Mouse (Mus musculus) forebrain, embryonic 15.5 days (tissue): ENCODE measurements around the gene Tmem33. TPM values are rescaled to one million over a fixed set of nuclear protein-coding genes. Genes with fewer than 3 reads are reported as not detected.

ENCODE experiments used
- ATAC-seq: fragments of 200-750 bp; cut with Nextera tagmentation; replicated peaks from 2 replicates; pipeline ENCODE4 v1.8.0; 2017; ENCODE audit warnings: mild to moderate bottlenecking, moderate TSS enrichment, moderate library complexity
- H3K27ac ChIP-seq: fragments of 300-500 bp; sonication (generic); replicated peaks from 2 replicates; pipeline ENCODE4 v1.5.1; 2015; ENCODE audit warnings: mild to moderate bottlenecking, inconsistent platforms
- H3K27me3 ChIP-seq: fragments of 300-500 bp; sonication (generic); 2 replicates; pipeline ENCODE4 v1.6.1; 2015; ENCODE audit warnings: inconsistent platforms
- H3K36me3 ChIP-seq: fragments of 300-500 bp; sonication (generic); 2 replicates; pipeline ENCODE4 v1.6.1; 2015; ENCODE audit warnings: mild to moderate bottlenecking, inconsistent platforms
- H3K4me1 ChIP-seq: fragments of 300-500 bp; sonication (generic); 2 replicates; pipeline ENCODE4 v1.6.1; 2015; ENCODE audit warnings: inconsistent platforms
- H3K4me2 ChIP-seq: fragments of 300-500 bp; sonication (generic); replicated peaks from 2 replicates; pipeline ENCODE4 v1.6.1; 2015; ENCODE audit warnings: mild to moderate bottlenecking, inconsistent platforms
- H3K4me3 ChIP-seq: fragments of 300-500 bp; sonication (generic); 2 replicates; pipeline ENCODE4 v1.5.1; 2015; ENCODE audit warnings: mild to moderate bottlenecking, inconsistent platforms
- H3K9ac ChIP-seq: fragments of 300-500 bp; sonication (generic); replicated peaks from 2 replicates; pipeline ENCODE4 v1.6.1; 2015; ENCODE audit warnings: mild to moderate bottlenecking, inconsistent platforms
- H3K9me3 ChIP-seq: fragments of 300-500 bp; sonication (generic); 2 replicates; pipeline ENCODE4 v1.6.1; 2016; ENCODE audit warnings: inconsistent platforms
- WGBS: fragments of 180-500 bp; shearing (Covaris S2); methylation state at CpG from one replicate; pipeline ENCODE4 v1.1.7; 2015; ENCODE audit warnings: mixed read lengths; 5-methylcytosine and 5-hydroxymethylcytosine counted together
- polyA plus RNA-seq: library from polyadenylated mRNA; unstranded; fragments of >200 nt; fragmentation: Nextera tagmentation; extraction: Ambion mirVana; gene quantifications from 2 replicates; pipeline ENCODE4 v1.2.1, GENCODE M21; 2015

Tmem33 gene
- polyA plus RNA-seq, 1 experiment from 2014 or later: 80.5 TPM

GRCm38 (mm10) chr5:67303816-67304215, 43.5 kb downstream of the Tmem33 start:
- Histone ChIP-seq H3K4me3 (no peak overlapping the region), H3K36me3 (no peaks in the 10 kb centered on the region), H3K27ac (no peak overlapping the region), H3K9me3 (no peaks in the 10 kb centered on the region), H3K9ac (no peak overlapping the region), H3K4me1 (peaks cover 18% of the 10 kb centered on the region), H3K27me3 (no peaks in the 10 kb centered on the region), H3K4me2 (no peak overlapping the region)
- WGBS: 92% methylated on average over 1 of the region's 1 CpGs
- no peak for ATAC-seq

GRCm38 (mm10) chr5:67306698-67307521, 46.5 kb downstream of the Tmem33 start, which contains the start of gene Slc30a9:
Slc30a9 (plus strand) TSS chr5:67306955.
- peak within 1 kb of the TSS; percentile 74 for H3K27ac ChIP-seq
- H3K4me1 ChIP-seq: peaks cover 27% of the 10 kb centered on the region
- no peaks in the 10 kb centered on the region for H3K27me3 ChIP-seq
- no peaks in the 10 kb centered on the region for H3K9me3 ChIP-seq
- peak within 1 kb of the TSS; percentile 100 for H3K4me3 ChIP-seq
- peak within 1 kb of the TSS; percentile 75 for H3K4me2 ChIP-seq
- H3K36me3 ChIP-seq: no peaks in the 10 kb centered on the region
- H3K9ac ChIP-seq: peak within 1 kb of the TSS; percentile 97
- peak; percentile 97 for ATAC-seq
- under 1% methylated on average over 83 of the region's 83 CpGs for WGBS

- Histone ChIP-seq H3K27me3 (no peaks in the 10 kb centered on the region), H3K9me3 (no peaks in the 10 kb centered on the region), H3K36me3 (no peaks in the 10 kb centered on the region), H3K4me1 (peaks cover 27% of the 10 kb centered on the region), H3K4me3 (peak overlapping the region; percentile 100), H3K9ac (peak overlapping the region; percentile 97), H3K27ac (no peak overlapping the region), H3K4me2 (peak overlapping the region; percentile 75)
- 34% methylated on average over 13 of the region's 13 CpGs for WGBS
- no peak for ATAC-seq
Observed at GRCm38 (mm10) chr5:67307659-67308222, 47.4 kb downstream of the Tmem33 start.

GRCm38 (mm10) chr5:67311811-67312521, 51.6 kb downstream of the Tmem33 start:
- no peak overlapping the region for H3K4me3 ChIP-seq
- peaks cover 23% of the 10 kb centered on the region for H3K4me1 ChIP-seq
- no peaks in the 10 kb centered on the region for H3K9me3 ChIP-seq
- no peak overlapping the region for H3K4me2 ChIP-seq
- 0 out of 2 replicates have a peak, but pooled peaks cover 4% of the 10 kb centered on the region for H3K36me3 ChIP-seq
- H3K27me3 ChIP-seq: no peaks in the 10 kb centered on the region
- no peak for ATAC-seq
- no peak overlapping the region for H3K27ac ChIP-seq
- H3K9ac ChIP-seq: no peak overlapping the region
- WGBS: 78% methylated on average over 3 of the region's 3 CpGs

- H3K9me3 ChIP-seq: no peaks in the 10 kb centered on the region
- no peak for ATAC-seq
- no peak overlapping the region for H3K4me3 ChIP-seq
- peaks cover 21% of the 10 kb centered on the region for H3K4me1 ChIP-seq
- no peak overlapping the region for H3K4me2 ChIP-seq
- H3K27ac ChIP-seq: no peak overlapping the region
- 0 out of 2 replicates have a peak, but pooled peaks cover 4% of the 10 kb centered on the region for H3K36me3 ChIP-seq
- 96% methylated on average over 3 of the region's 3 CpGs for WGBS
- H3K9ac ChIP-seq: no peak overlapping the region
- no peaks in the 10 kb centered on the region for H3K27me3 ChIP-seq
Observed at GRCm38 (mm10) chr5:67312522-67312851, 52.1 kb downstream of the Tmem33 start.

- no peak overlapping the region for H3K27ac ChIP-seq
- H3K36me3 ChIP-seq: peaks cover 16% of the 10 kb centered on the region
- H3K9me3 ChIP-seq: no peaks in the 10 kb centered on the region
- H3K4me3 ChIP-seq: no peak overlapping the region
- H3K9ac ChIP-seq: no peak overlapping the region
- H3K4me1 ChIP-seq: no peaks in the 10 kb centered on the region
- 85% methylated on average over 17 of the region's 17 CpGs for WGBS
- H3K27me3 ChIP-seq: no peaks in the 10 kb centered on the region
- no peak for ATAC-seq
- H3K4me2 ChIP-seq: no peak overlapping the region
Observed at GRCm38 (mm10) chr5:67321656-67322268, 61.4 kb downstream of the Tmem33 start.

GRCm38 (mm10) chr5:67324032-67324431, 63.7 kb downstream of the Tmem33 start:
- Histone ChIP-seq H3K4me1 (no peaks in the 10 kb centered on the region), H3K9ac (no peak overlapping the region), H3K4me3 (no peak overlapping the region), H3K27ac (no peak overlapping the region), H3K36me3 (peaks cover 3% of the 10 kb centered on the region), H3K4me2 (no peak overlapping the region), H3K9me3 (no peaks in the 10 kb centered on the region), H3K27me3 (no peaks in the 10 kb centered on the region)
- WGBS: 46% methylated on average over 1 of the region's 1 CpGs
- ATAC-seq: no peak

- Histone ChIP-seq H3K4me3 (no peak overlapping the region), H3K4me1 (no peaks in the 10 kb centered on the region), H3K9ac (no peak overlapping the region), H3K9me3 (no peaks in the 10 kb centered on the region), H3K27ac (no peak overlapping the region), H3K4me2 (no peak overlapping the region), H3K36me3 (peaks cover 40% of the 10 kb centered on the region), H3K27me3 (no peaks in the 10 kb centered on the region)
- WGBS: 91% methylated on average over 6 of the region's 6 CpGs
- ATAC-seq: no peak
Observed at GRCm38 (mm10) chr5:67340811-67341210, 80.4 kb downstream of the Tmem33 start.

Other genes with a start within 250 kb of the Tmem33 start
- gene Phox2b, start 161.3 kb upstream of the Tmem33 start, polyA plus RNA-seq: not detected in 2 replicates
- 155 and 160 TPM in 2 replicates for gene Slc30a9, start 46.4 kb downstream of the Tmem33 start, polyA plus RNA-seq
- 7.4 and 7.8 TPM in 2 replicates for gene Bend4, start 167.7 kb downstream of the Tmem33 start, polyA plus RNA-seq